Mouse (Mus musculus) adrenal gland, adult (tissue): Measurements from ENCODE around the gene Usp2.

Source experiments
- DNase-seq, 2 experiments: peaks; one replicate each; pipeline ENCODE4 v3.0.0; 2022 to 2023; ENCODE audit warnings: low spot score in 1 of 2; ENCODE audit not compliant: inconsistent age in 2 of 2

Usp2 gene

GRCm38 (mm10) chr9:44066785-44067225 is at the start of gene Usp2:
Gene Usp2 (plus strand): TSS chr9:44067021.
- peak; percentile 100 for DNase-seq

GRCm38 (mm10) chr9:44017846-44018245 is 49.0 kb upstream of the Usp2 start:
- no peak for DNase-seq

GRCm38 (mm10) chr9:44020001-44020400 is 46.8 kb upstream of the Usp2 start:
- no peak for DNase-seq

GRCm38 (mm10) chr9:44022100-44022847 is 44.5 kb upstream of the Usp2 start:
- no peak for DNase-seq

- DNase-seq = no peak
Measured at GRCm38 (mm10) chr9:44024096-44024495, 42.7 kb upstream of the Usp2 start.

GRCm38 (mm10) chr9:44029580-44030236 is 37.1 kb upstream of the Usp2 start:
- no peak for DNase-seq

GRCm38 (mm10) chr9:44030646-44031045 is 36.2 kb upstream of the Usp2 start:
- no peak for DNase-seq

GRCm38 (mm10) chr9:44031079-44031478 is 35.7 kb upstream of the Usp2 start:
- no peak for DNase-seq

GRCm38 (mm10) chr9:44031946-44032345 is 34.9 kb upstream of the Usp2 start:
- DNase-seq = no peak

- no peak for DNase-seq
Measured at GRCm38 (mm10) chr9:44033317-44033716, 33.5 kb upstream of the Usp2 start.

GRCm38 (mm10) chr9:44033957-44034727 is 32.7 kb upstream of the Usp2 start:
- no peak for DNase-seq

- DNase-seq = no peak
Measured at GRCm38 (mm10) chr9:44037106-44037505, 29.7 kb upstream of the Usp2 start.

GRCm38 (mm10) chr9:44041511-44042395 is 25.1 kb upstream of the Usp2 start:
- peak in 1 of 2 experiments; percentile 88 for DNase-seq

GRCm38 (mm10) chr9:44042396-44042680 is 24.5 kb upstream of the Usp2 start:
- peak in 1 of 2 experiments; percentile 97 for DNase-seq

GRCm38 (mm10) chr9:44042836-44043707 is 23.7 kb upstream of the Usp2 start, which contains the start of gene Thy1:
Gene Thy1 (plus strand): TSS chr9:44043384.
- peak; percentile 96 to 98 for DNase-seq

GRCm38 (mm10) chr9:44043708-44044425 is 23.0 kb upstream of the Usp2 start:
- DNase-seq = peak in 1 of 2 experiments; percentile 99

GRCm38 (mm10) chr9:44044426-44045157 is 22.2 kb upstream of the Usp2 start:
- peak; percentile 95 to 99 for DNase-seq

- DNase-seq = peak; percentile 90 to 97
Measured at GRCm38 (mm10) chr9:44045158-44045883, 21.5 kb upstream of the Usp2 start.
